Mouse (Mus musculus) erythroblast, embryonic 14.5 days (primary cell): Measurements from ENCODE around the gene Adal.

Source experiments
- GATA1 ChIP-seq: IDR thresholded peaks from 2 replicates; pipeline ENCODE4 v1.6.1; 2012; ENCODE audit warnings: low read length, inconsistent platforms, mixed read lengths
- TAL1 ChIP-seq: IDR thresholded peaks from 3 replicates; pipeline ENCODE4 v1.6.1; 2012; ENCODE audit warnings: low read length, inconsistent platforms, mixed read lengths

GRCm38 (mm10) chr2:121149679-121150078, 9.5 kb downstream of the Adal start:
- no peak for TF ChIP-seq TAL1
- no peak for TF ChIP-seq GATA1
